Mouse (Mus musculus) stomach, postnatal 0 days (tissue): ENCODE results near the gene Carns1.

ENCODE experiments used
- CTCF ChIP-seq: IDR thresholded peaks from 2 replicates; pipeline ENCODE4 v1.5.1; 2016; ENCODE audit warnings: antibody characterized with exemption, low read depth, mild to moderate bottlenecking, moderate library complexity
- EP300 ChIP-seq: optimal IDR thresholded peaks from 2 replicates; pipeline ENCODE3; 2016; ENCODE audit warnings: antibody characterized with exemption

- TF ChIP-seq CTCF: no peak
- TF ChIP-seq EP300: no peak
Measured at GRCm38 (mm10) chr19:4115816-4116215, 59.5 kb downstream of the Carns1 start.
